Mouse (Mus musculus) intestine, embryonic 16.5 days (tissue): ENCODE measurements around the gene Rab1b. TPM values are rescaled to one million over a fixed set of nuclear protein-coding genes. Genes with fewer than 3 reads are reported as not detected.

Experiments used
- ATAC-seq: fragments of 200-750 bp; cut with Nextera tagmentation; 2 replicates; pipeline ENCODE4 v1.8.0; 2017; ENCODE audit warnings: moderate TSS enrichment, moderate library complexity
- H3K27ac ChIP-seq: fragments of 300-500 bp; sonication (generic); 2 replicates; pipeline ENCODE4 v1.5.1; 2014; ENCODE audit warnings: mild to moderate bottlenecking, low read length
- H3K27me3 ChIP-seq: fragments of 300-500 bp; sonication (generic); replicated peaks from 2 replicates; pipeline ENCODE4 v1.6.1; 2014; ENCODE audit warnings: low read length, control low read depth, mixed read lengths; ENCODE audit not compliant: control insufficient read depth, insufficient read depth
- H3K36me3 ChIP-seq: fragments of 300-500 bp; sonication (generic); 2 replicates; pipeline ENCODE4 v1.6.1; 2014; ENCODE audit warnings: low read length, control low read depth; ENCODE audit not compliant: control insufficient read depth, insufficient read depth
- H3K4me1 ChIP-seq: fragments of 300-500 bp; sonication (generic); 2 replicates; pipeline ENCODE4 v1.6.1; 2014; ENCODE audit warnings: low read length, control low read depth, mixed read lengths; ENCODE audit not compliant: control insufficient read depth, insufficient read depth
- H3K4me2 ChIP-seq: fragments of 300-500 bp; sonication (generic); 2 replicates; pipeline ENCODE4 v1.6.1; 2014; ENCODE audit warnings: low read depth, low read length, control low read depth
- H3K4me3 ChIP-seq: fragments of 300-500 bp; sonication (generic); 2 replicates; pipeline ENCODE4 v1.5.1; 2014; ENCODE audit warnings: mild to moderate bottlenecking, low read length
- H3K9ac ChIP-seq: fragments of 300-500 bp; sonication (generic); 2 replicates; pipeline ENCODE4 v1.6.1; 2014; ENCODE audit warnings: low read depth, low read length
- H3K9me3 ChIP-seq: fragments of 300-500 bp; sonication (generic); 2 replicates; pipeline ENCODE4 v1.6.1; 2016; ENCODE audit warnings: low read length, control low read depth; ENCODE audit not compliant: control insufficient read depth
- WGBS: fragments of 180-500 bp; shearing (Covaris S2); extraction: QIAGEN DNeasy Blood & Tissue Kit; methylation state at CpG from one replicate; pipeline ENCODE4 v1.1.7; 2014; 5-methylcytosine and 5-hydroxymethylcytosine counted together
- polyA plus RNA-seq: library from polyadenylated mRNA; unstranded; fragments of >200 nt; fragmentation: Nextera tagmentation; extraction: Ambion mirVana; gene quantifications from 2 replicates; pipeline ENCODE4 v1.2.1, GENCODE M21; 2015

Gene Rab1b
- polyA plus RNA-seq, 1 experiment from 2014 or later = 244 TPM

GRCm38 (mm10) chr19:5049325-5049724 lies 57.5 kb downstream of the Rab1b start:
- H3K36me3 ChIP-seq = no peaks in the 10 kb centered on the region; the same call in 1 of the 2 replicates
- H3K4me2 ChIP-seq = no peak overlapping the region
- no peak overlapping the region for H3K9ac ChIP-seq
- WGBS = 90% methylated on average over 6 of the region's 6 CpGs
- ATAC-seq = no peak
- H3K27ac ChIP-seq = no peak overlapping the region
- peaks cover 9% of the 10 kb centered on the region; the same call in 1 of the 2 replicates for H3K27me3 ChIP-seq
- H3K9me3 ChIP-seq = no peaks in the 10 kb centered on the region
- no peak overlapping the region for H3K4me3 ChIP-seq
- H3K4me1 ChIP-seq = peaks cover 16% of the 10 kb centered on the region

Other genes starting within 250 kb of the Rab1b start
- 1.1 and 1.3 TPM in 2 replicates for gene Actn3, start 229.2 kb downstream of the Rab1b start, polyA plus RNA-seq
- gene Zdhhc24, start 228.4 kb downstream of the Rab1b start, polyA plus RNA-seq = 10.9 and 11.1 TPM in 2 replicates
- gene Bbs1, start 200.4 kb downstream of the Rab1b start, polyA plus RNA-seq = 2.4 and 2.8 TPM in 2 replicates
- 137 and 138 TPM in 2 replicates for gene Dpp3, start 178.8 kb downstream of the Rab1b start, polyA plus RNA-seq
- gene Peli3, start 163.9 kb downstream of the Rab1b start, polyA plus RNA-seq = 1.3 and 1.6 TPM in 2 replicates
- gene Mrpl11, start 144.9 kb downstream of the Rab1b start, polyA plus RNA-seq = 88.1 and 98.2 TPM in 2 replicates
- gene Npas4, start 116.8 kb downstream of the Rab1b start, polyA plus RNA-seq = 0.13 and 0.22 TPM in 2 replicates
- 4.5 and 5.4 TPM in 2 replicates for gene Slc29a2, start 83.2 kb downstream of the Rab1b start, polyA plus RNA-seq
- 34.2 and 39.3 TPM in 2 replicates for gene B4gat1, start 68.2 kb downstream of the Rab1b start, polyA plus RNA-seq
- 0.92 and 1.5 TPM in 2 replicates for gene AC124502.3, start 68.2 kb downstream of the Rab1b start, polyA plus RNA-seq
- 43.7 and 44.1 TPM in 2 replicates for gene Brms1, start 65.7 kb downstream of the Rab1b start, polyA plus RNA-seq
- 2.5 and 2.8 TPM in 2 replicates for gene Rin1, start 56.6 kb downstream of the Rab1b start, polyA plus RNA-seq
- 42.8 and 49.6 TPM in 2 replicates for gene Cd248, start 39.0 kb downstream of the Rab1b start, polyA plus RNA-seq
- 4.7 and 5.1 TPM in 2 replicates for gene Tmem151a, start 21.5 kb downstream of the Rab1b start, polyA plus RNA-seq
- gene Yif1a, start 18.5 kb downstream of the Rab1b start, polyA plus RNA-seq = 155 and 176 TPM in 2 replicates
- gene Cnih2, start 8.6 kb downstream of the Rab1b start, polyA plus RNA-seq = 8.1 and 8.3 TPM in 2 replicates
- 12.7 and 13.6 TPM in 2 replicates for gene Klc2, start 11.5 kb upstream of the Rab1b start, polyA plus RNA-seq
- gene Pacs1, start 166.0 kb upstream of the Rab1b start, polyA plus RNA-seq = 11.4 and 13.8 TPM in 2 replicates
- gene Sf3b2, start 188.4 kb upstream of the Rab1b start, polyA plus RNA-seq = 265 and 280 TPM in 2 replicates
- 1.5 and 1.9 TPM in 2 replicates for gene Gal3st3, start 191.3 kb upstream of the Rab1b start, polyA plus RNA-seq
- gene Catsper1, start 228.7 kb upstream of the Rab1b start, polyA plus RNA-seq = not detected in 2 replicates
- gene Cst6, start 242.5 kb upstream of the Rab1b start, polyA plus RNA-seq = 33.1 and 50.6 TPM in 2 replicates